ENCODE assay signal across 19 mouse cellular contexts in genomic region chr13:23595622-23596372, GRCm38 (mm10). TPM values are rescaled to one million over a fixed set of nuclear protein-coding genes. Genes with fewer than 3 reads are reported as not detected.
DNase-seq lines count a peak whose midpoint lies in the region; ATAC-seq and TF ChIP-seq lines count a peak whose summit lies in the region.
"Had no signal": no experiment of that assay in that cellular context is flagged by ENCODE, and none has a peak within 500 bp of the region (broad histone marks: within the 10 kb centered on the region; RNA-seq: fewer than 3 reads in every experiment).

No protein-coding gene starts in this region.

- no peaks in the 10 kb centered on the region for H3K36me3 ChIP-seq in ES-Bruce4 (ENCODE audit: control insufficient read depth, insufficient read depth, low read length, poor library complexity, severe bottlenecking)
- no peaks in the 10 kb centered on the region for H3K36me3 ChIP-seq in intestine, embryonic 14.5 days (ENCODE audit: control insufficient read depth, insufficient read depth, low read length)
- no peaks in the 10 kb centered on the region for H3K36me3 ChIP-seq in liver, embryonic 15.5 days (replicated peaks)
- no peaks in the 10 kb centered on the region for H3K36me3 ChIP-seq in forebrain, embryonic 16.5 days (ENCODE audit: control insufficient read depth, insufficient read depth)
- H3K36me3 ChIP-seq: embryonic facial prominence, embryonic 15.5 days; hindbrain, embryonic 15.5 days; limb, embryonic 12.5 days had no signal

- peaks cover 6% of the 10 kb centered on the region for H3K4me1 ChIP-seq in ES-Bruce4 (ENCODE audit: control insufficient read depth, insufficient read depth, low read length)
- no peaks in the 10 kb centered on the region for H3K4me1 ChIP-seq in intestine, embryonic 14.5 days (replicated peaks; ENCODE audit: control insufficient read depth, insufficient read depth, low read length)
- peaks cover 53% of the 10 kb centered on the region for H3K4me1 ChIP-seq in liver, embryonic 15.5 days (replicated peaks)
- H3K4me1 ChIP-seq in forebrain, embryonic 16.5 days (replicated peaks; ENCODE audit: control insufficient read depth, insufficient read depth, low read length), result no peaks in the 10 kb centered on the region
- H3K4me1 ChIP-seq: embryonic facial prominence, embryonic 15.5 days; hindbrain, embryonic 15.5 days had no signal

- peak overlapping the region; percentile 87 for H3K27ac ChIP-seq in ES-Bruce4 (ENCODE audit: insufficient read depth, low read length)
- H3K27ac ChIP-seq in intestine, embryonic 14.5 days (ENCODE audit: low read depth), result no peak overlapping the region
- H3K27ac ChIP-seq in liver, embryonic 15.5 days (replicated peaks), result peak overlapping the region; percentile 88
- no peak overlapping the region for H3K27ac ChIP-seq in forebrain, embryonic 16.5 days (ENCODE audit: low read length)
- H3K27ac ChIP-seq: embryonic facial prominence, embryonic 15.5 days; hindbrain, embryonic 15.5 days; limb, embryonic 12.5 days had no signal

- H3K9ac ChIP-seq in ES-Bruce4 (ENCODE audit: low read depth, poor library complexity, severe bottlenecking), result no peak overlapping the region
- no peak overlapping the region for H3K9ac ChIP-seq in intestine, embryonic 14.5 days (ENCODE audit: low read length)
- peak overlapping the region; percentile 41 for H3K9ac ChIP-seq in liver, embryonic 15.5 days
- H3K9ac ChIP-seq in forebrain, embryonic 16.5 days (replicated peaks; ENCODE audit: low read depth, low read length), result no peak overlapping the region
- H3K9ac ChIP-seq: embryonic facial prominence, embryonic 15.5 days; hindbrain, embryonic 15.5 days; limb, embryonic 12.5 days had no signal

- no peak overlapping the region for H3K4me3 ChIP-seq in ES-Bruce4 (ENCODE audit: low read depth, low read length)
- H3K4me3 ChIP-seq in intestine, embryonic 14.5 days (ENCODE audit: low read depth, low read length), result no peak overlapping the region
- peak overlapping the region; percentile 6; the same call in 1 of the 2 replicates for H3K4me3 ChIP-seq in liver, embryonic 15.5 days (replicated peaks)
- H3K4me3 ChIP-seq in forebrain, embryonic 16.5 days (replicated peaks; ENCODE audit: low read length), result no peak overlapping the region
- H3K4me3 ChIP-seq: embryonic facial prominence, embryonic 15.5 days; hindbrain, embryonic 15.5 days; limb, embryonic 12.5 days; megakaryocyte, embryonic 14.5 days had no signal

- 87% methylated on average over 7 of the region's 7 CpGs for WGBS in intestine, embryonic 14.5 days
- 30% methylated on average over 7 of the region's 7 CpGs for WGBS in liver, embryonic 15.5 days (ENCODE audit: insufficient replicate concordance)
- WGBS in forebrain, embryonic 16.5 days, result 89% methylated on average over 7 of the region's 7 CpGs

- TF ChIP-seq CTCF in ES-Bruce4 (IDR thresholded peaks at IDR 0.05; ENCODE audit: low read depth, low read length), result no peak

- no peak for TF ChIP-seq POLR2A in ES-Bruce4 (IDR thresholded peaks at IDR 0.05; ENCODE audit: insufficient read depth, low read length)

- H3K27me3 ChIP-seq in ES-Bruce4 (ENCODE audit: control insufficient read depth, insufficient read depth, low read length, poor library complexity, severe bottlenecking), result no peaks in the 10 kb centered on the region
- no peaks in the 10 kb centered on the region for H3K27me3 ChIP-seq in intestine, embryonic 14.5 days (replicated peaks; ENCODE audit: control insufficient read depth, insufficient read depth, low read length)
- H3K27me3 ChIP-seq in liver, embryonic 15.5 days, result no peaks in the 10 kb centered on the region
- no peaks in the 10 kb centered on the region for H3K27me3 ChIP-seq in forebrain, embryonic 16.5 days (replicated peaks; ENCODE audit: control insufficient read depth, insufficient read depth, low read length)
- H3K27me3 ChIP-seq: embryonic facial prominence, embryonic 15.5 days; hindbrain, embryonic 15.5 days; limb, embryonic 12.5 days; megakaryocyte, embryonic 14.5 days had no signal

- no peak for TF ChIP-seq EP300 in ES-Bruce4 (IDR thresholded peaks at IDR 0.05; ENCODE audit: insufficient read depth, low read depth, low read length)

- H3K9me3 ChIP-seq in ES-Bruce4 (replicated peaks; ENCODE audit: control insufficient read depth, insufficient read depth, low read length, poor library complexity, severe bottlenecking), result no peaks in the 10 kb centered on the region; the same call in 1 of the 2 replicates
- H3K9me3 ChIP-seq in intestine, embryonic 14.5 days (ENCODE audit: control insufficient read depth, low read length), result no peaks in the 10 kb centered on the region
- H3K9me3 ChIP-seq in liver, embryonic 15.5 days (replicated peaks), result no peaks in the 10 kb centered on the region
- H3K9me3 ChIP-seq in forebrain, embryonic 16.5 days (ENCODE audit: control insufficient read depth, low read length), result no peaks in the 10 kb centered on the region
- H3K9me3 ChIP-seq: embryonic facial prominence, embryonic 15.5 days; hindbrain, embryonic 15.5 days; limb, embryonic 12.5 days; megakaryocyte, embryonic 14.5 days had no signal

- no peak for ATAC-seq in intestine, embryonic 14.5 days (replicated peaks; ENCODE audit: low FRiP score, low TSS enrichment, low read depth)
- peak; percentile 94 for ATAC-seq in liver, embryonic 15.5 days (ENCODE audit: insufficient read depth)
- no peak for ATAC-seq in forebrain, embryonic 16.5 days
- ATAC-seq: activated CD4-positive, CD25-positive, alpha-beta regulatory T cell, adult 4 months; forebrain, embryonic 14.5 days had no signal

- peak; percentile 83 for DNase-seq in R1 (ENCODE audit: low read depth, low spot score)
- DNase-seq in intestine, embryonic 14.5 days (ENCODE audit: low spot score), result peak; percentile 39
- DNase-seq in lung, postnatal 25 days (ENCODE audit: low spot score), result no peak
- DNase-seq in retina, embryonic 14.5 days (ENCODE audit: low spot score), result no peak
- no peak for DNase-seq in cerebellum, adult 11-12 months
- DNase-seq: adrenal gland, postnatal 36 days; cerebellum, adult 11 months; heart, postnatal 10 days; kidney, adult 8-10 months; kidney, postnatal 4 days had no signal

- H3K4me2 ChIP-seq in intestine, embryonic 14.5 days (ENCODE audit: low read length), result no peak overlapping the region
- peak overlapping the region; percentile 21 for H3K4me2 ChIP-seq in liver, embryonic 15.5 days
- H3K4me2 ChIP-seq in forebrain, embryonic 16.5 days (ENCODE audit: low read length), result no peak overlapping the region
- H3K4me2 ChIP-seq: embryonic facial prominence, embryonic 15.5 days; hindbrain, embryonic 15.5 days; limb, embryonic 12.5 days had no signal

RNA-seq across cellular contexts. Expression of gene Hist1h4d, which starts 14.4 kb away (rescaled TPM):
- 4.3 and 4.8 TPM in 2 replicates for polyA plus RNA-seq in ES-Bruce4 (2011; ENCODE audit: insufficient read depth, insufficient read length, low read depth, missing spikeins)
- 111 and 114 TPM in 2 replicates for polyA plus RNA-seq in intestine, embryonic 14.5 days (2014; fragmentation: Nextera tagmentation; extraction: Ambion mirVana)
- 125 and 146 TPM in 2 replicates for polyA plus RNA-seq in liver, embryonic 15.5 days (2015; fragmentation: Nextera tagmentation; extraction: Ambion mirVana)
- 51.0 and 59.0 TPM in 2 replicates for polyA plus RNA-seq in forebrain, embryonic 16.5 days (2015; fragmentation: Nextera tagmentation; extraction: Ambion mirVana)

RNA-seq across cellular contexts. Expression of gene Hist1h3d, which starts 20.2 kb away (rescaled TPM):
- polyA plus RNA-seq in ES-Bruce4 (2011; ENCODE audit: insufficient read depth, insufficient read length, low read depth, missing spikeins), result 3.2 and 4.7 TPM in 2 replicates
- 9.6 and 12.5 TPM in 2 replicates for polyA plus RNA-seq in intestine, embryonic 14.5 days (2014; fragmentation: Nextera tagmentation; extraction: Ambion mirVana)
- polyA plus RNA-seq in liver, embryonic 15.5 days (2015; fragmentation: Nextera tagmentation; extraction: Ambion mirVana), result 6.0 and 7.4 TPM in 2 replicates
- polyA plus RNA-seq in forebrain, embryonic 16.5 days (2015; fragmentation: Nextera tagmentation; extraction: Ambion mirVana), result 2.2 and 2.8 TPM in 2 replicates
- polyA plus RNA-seq: activated CD4-positive, CD25-positive, alpha-beta regulatory T cell, adult 4 months had no signal

RNA-seq across cellular contexts. Expression of gene Hist1h2ad, which starts 21.6 kb away (rescaled TPM):
- 2.0 TPM in 1 of 2 replicates, not detected in the other for polyA plus RNA-seq in ES-Bruce4 (2011; ENCODE audit: insufficient read depth, insufficient read length, low read depth, missing spikeins)
- polyA plus RNA-seq in intestine, embryonic 14.5 days (2014; fragmentation: Nextera tagmentation; extraction: Ambion mirVana), result 2.2 and 4.2 TPM in 2 replicates
- 3.6 and 4.1 TPM in 2 replicates for polyA plus RNA-seq in liver, embryonic 15.5 days (2015; fragmentation: Nextera tagmentation; extraction: Ambion mirVana)
- polyA plus RNA-seq in forebrain, embryonic 16.5 days (2015; fragmentation: Nextera tagmentation; extraction: Ambion mirVana), result 1.2 and 3.4 TPM in 2 replicates
- polyA plus RNA-seq: hindbrain, embryonic 15.5 days had no signal

RNA-seq across cellular contexts. Expression of gene Hist1h2bf, which starts 21.8 kb away (rescaled TPM):
- polyA plus RNA-seq in ES-Bruce4 (2011; ENCODE audit: insufficient read depth, insufficient read length, low read depth, missing spikeins), result 21.5 and 23.2 TPM in 2 replicates
- 7.0 and 7.1 TPM in 2 replicates for polyA plus RNA-seq in intestine, embryonic 14.5 days (2014; fragmentation: Nextera tagmentation; extraction: Ambion mirVana)
- polyA plus RNA-seq in liver, embryonic 15.5 days (2015; fragmentation: Nextera tagmentation; extraction: Ambion mirVana), result 4.0 and 6.7 TPM in 2 replicates
- 2.1 and 2.6 TPM in 2 replicates for polyA plus RNA-seq in forebrain, embryonic 16.5 days (2015; fragmentation: Nextera tagmentation; extraction: Ambion mirVana)

RNA-seq across cellular contexts. Expression of gene Hist1h2bg, which starts 24.6 kb away (rescaled TPM):
- 13.4 and 16.7 TPM in 2 replicates for polyA plus RNA-seq in ES-Bruce4 (2011; ENCODE audit: insufficient read depth, insufficient read length, low read depth, missing spikeins)
- 6.1 and 7.6 TPM in 2 replicates for polyA plus RNA-seq in intestine, embryonic 14.5 days (2014; fragmentation: Nextera tagmentation; extraction: Ambion mirVana)
- 10.0 and 11.6 TPM in 2 replicates for polyA plus RNA-seq in liver, embryonic 15.5 days (2015; fragmentation: Nextera tagmentation; extraction: Ambion mirVana)
- polyA plus RNA-seq in forebrain, embryonic 16.5 days (2015; fragmentation: Nextera tagmentation; extraction: Ambion mirVana), result 2.1 and 6.2 TPM in 2 replicates

Comparison
In these comparisons a context has a peak if more than half of its experiments do, and no peak if none do; other contexts are left out.
1. H3K27ac ChIP-seq: peak in ES-Bruce4 (single experiment) and liver, embryonic 15.5 days (single experiment); none in intestine, embryonic 14.5 days (single experiment) and forebrain, embryonic 16.5 days (single experiment).
2. DNase-seq: peak in R1 (single experiment) and intestine, embryonic 14.5 days (single experiment); none in lung, postnatal 25 days (single experiment), retina, embryonic 14.5 days (single experiment) and cerebellum, adult 11-12 months (single experiment).